Mouse (Mus musculus) right cerebral cortex, postnatal 10 days (tissue): ENCODE data around the gene Enox1.
A peak's percentile ranks its signal among the peaks of the same experiment; 100 is the strongest.

Source experiments
- DNase-seq, 2 experiments: peaks; one replicate each; pipeline ENCODE4 v3.0.0; 2021; ENCODE audit warnings: low spot score in 2 of 2

Gene Enox1

DNA sequence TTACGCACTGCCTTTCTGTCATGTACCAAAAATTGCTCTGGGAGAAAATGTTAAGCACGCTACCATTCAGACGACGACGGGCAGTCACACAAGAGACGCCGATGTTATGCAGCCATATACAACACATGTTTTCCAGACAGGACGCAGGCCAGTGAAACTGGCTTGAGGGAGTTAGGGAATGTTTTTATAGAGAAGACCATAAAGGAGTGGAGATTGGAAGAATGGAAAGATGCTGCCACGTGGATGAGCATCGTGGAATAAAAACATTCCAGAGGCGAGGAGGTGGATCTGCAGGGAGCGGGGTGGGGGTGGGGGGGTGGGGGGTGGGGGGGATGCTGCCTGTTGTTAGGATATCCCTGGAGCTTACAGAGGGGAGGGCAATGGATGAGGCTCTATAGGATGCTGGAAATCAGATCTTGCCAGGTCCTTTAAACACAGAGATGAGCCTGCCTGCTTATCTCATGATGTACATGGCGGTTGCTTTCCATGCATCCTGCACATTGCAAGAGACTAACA, 116.4 kb downstream of the Enox1 start:
- no peak for DNase-seq

DNA sequence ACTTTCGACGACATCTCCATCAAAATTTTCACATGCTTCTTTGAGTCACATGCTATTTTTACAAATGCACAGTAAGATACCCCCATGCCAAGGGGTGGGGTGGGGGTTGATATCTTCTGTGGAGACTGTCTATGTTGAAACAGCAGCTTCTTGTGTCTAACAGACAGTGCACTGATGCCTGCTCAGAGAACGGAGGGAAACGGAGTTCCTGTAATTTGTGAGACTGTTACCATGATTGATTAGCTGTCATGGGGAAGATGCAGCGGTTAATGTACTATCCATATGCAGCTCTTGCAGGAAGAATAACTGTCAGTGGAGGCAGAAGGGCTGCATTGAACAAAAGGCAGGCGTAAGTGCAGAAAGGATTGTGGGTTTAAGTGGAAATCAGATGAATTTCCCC, 117.2 kb downstream of the Enox1 start:
- DNase-seq: no peak

- DNase-seq: no peak
Measured at GRCm38 (mm10) chr14:77275607-77276006, 119.0 kb downstream of the Enox1 start.

- DNase-seq: no peak
Measured at GRCm38 (mm10) chr14:77279143-77279542, 122.6 kb downstream of the Enox1 start.

GRCm38 (mm10) chr14:77280454-77280853, 123.9 kb downstream of the Enox1 start:
- no peak for DNase-seq

DNA sequence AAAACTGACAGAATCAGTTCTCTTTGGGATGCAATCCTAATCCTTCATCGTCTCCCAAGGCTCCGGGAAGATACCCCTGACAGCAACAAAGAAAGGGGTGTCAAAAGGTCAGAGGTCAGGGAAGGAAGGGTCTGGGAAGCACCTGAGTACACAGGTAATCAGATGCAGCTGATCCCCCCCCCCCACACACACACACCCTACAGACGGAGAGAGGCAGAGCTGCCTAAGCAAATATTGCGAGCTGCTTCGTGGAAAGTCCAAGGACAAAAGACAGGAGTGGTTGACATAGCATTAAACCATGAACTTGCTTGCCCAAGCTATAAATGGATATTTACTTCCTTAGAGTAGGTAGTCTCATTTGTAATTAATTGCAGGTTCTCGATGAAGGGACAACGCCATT, 124.3 kb downstream of the Enox1 start:
- DNase-seq: no peak

DNA sequence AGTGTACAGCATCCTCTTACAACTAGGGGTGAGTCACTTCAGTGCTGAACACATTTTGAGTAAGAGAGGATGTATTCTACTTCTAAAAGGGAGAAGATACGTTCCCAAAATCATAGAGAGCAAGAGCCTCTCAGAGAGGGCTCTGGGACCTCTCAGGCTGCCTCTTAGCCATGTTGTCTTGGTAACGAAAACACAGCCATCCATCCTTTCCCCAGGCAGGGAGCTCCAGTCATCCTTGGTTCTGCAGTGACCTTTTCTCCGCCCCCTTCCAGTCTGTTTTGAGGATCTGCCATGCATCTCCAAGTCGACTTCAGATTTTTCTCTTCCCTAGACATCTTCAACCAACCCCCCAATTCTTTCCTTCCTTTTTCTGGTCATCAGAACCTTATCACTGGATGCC, 127.4 kb downstream of the Enox1 start:
- DNase-seq: peak in 1 of 2 experiments; percentile 46

DNA sequence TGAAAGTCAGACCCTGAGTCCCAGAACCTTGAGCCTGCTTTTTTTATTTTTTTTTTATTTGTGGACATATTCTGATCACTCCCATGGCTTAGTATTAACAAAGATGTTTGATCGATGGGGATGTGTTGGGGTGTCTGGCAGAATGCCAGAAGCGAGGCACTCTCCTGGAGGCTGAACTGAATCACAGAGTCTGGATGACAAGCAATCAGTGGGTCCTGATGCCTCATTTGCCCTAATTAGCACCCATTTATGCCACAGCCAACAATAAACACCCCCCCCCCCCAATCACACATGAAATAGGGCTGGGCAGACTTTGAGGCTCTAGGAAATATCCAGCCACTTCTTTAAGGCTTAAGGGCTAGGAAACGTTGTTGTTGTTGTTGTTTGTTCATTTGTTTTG, 128.9 kb downstream of the Enox1 start:
- DNase-seq: no peak

DNA sequence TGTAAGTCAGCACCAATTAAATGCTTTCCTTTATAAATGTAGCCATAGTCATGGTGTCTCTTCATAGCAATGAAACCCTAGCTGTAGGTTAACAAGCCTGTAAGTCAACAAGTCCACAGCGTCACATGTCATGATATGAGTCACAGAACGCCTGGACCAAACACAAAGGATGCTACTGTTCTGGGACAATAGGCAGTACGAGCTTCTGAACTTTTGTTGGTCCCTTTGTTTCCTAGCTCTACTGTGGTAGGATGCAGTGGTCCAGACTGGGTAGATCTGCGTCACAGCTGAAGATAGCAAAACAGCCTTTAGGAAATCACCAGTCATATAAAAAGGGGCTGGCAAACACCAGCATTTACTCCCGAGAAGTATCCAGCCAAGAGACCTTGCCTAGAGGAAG, 135.2 kb downstream of the Enox1 start:
- DNase-seq: no peak

DNA sequence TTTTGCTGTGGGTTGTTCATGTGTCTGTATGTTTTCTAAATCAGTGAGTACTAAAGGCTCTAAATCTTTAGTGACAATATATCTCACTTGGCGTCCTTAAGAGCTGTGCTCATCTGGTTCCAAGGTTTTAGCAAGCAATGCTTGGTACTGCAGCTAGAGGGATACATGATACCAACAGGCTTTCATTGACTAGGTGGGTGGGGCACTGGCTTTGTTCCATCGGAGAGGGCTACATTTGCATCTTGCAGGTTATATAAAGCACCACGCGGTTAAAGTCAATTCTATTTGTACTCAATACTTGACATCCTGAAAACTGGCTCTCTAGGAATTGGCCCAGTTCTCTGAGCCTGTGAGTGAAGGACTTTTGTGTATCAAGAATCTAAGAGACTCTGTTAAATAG, 140.5 kb downstream of the Enox1 start:
- DNase-seq: no peak

GRCm38 (mm10) chr14:77298327-77298726, 141.8 kb downstream of the Enox1 start:
- DNase-seq: no peak

DNA sequence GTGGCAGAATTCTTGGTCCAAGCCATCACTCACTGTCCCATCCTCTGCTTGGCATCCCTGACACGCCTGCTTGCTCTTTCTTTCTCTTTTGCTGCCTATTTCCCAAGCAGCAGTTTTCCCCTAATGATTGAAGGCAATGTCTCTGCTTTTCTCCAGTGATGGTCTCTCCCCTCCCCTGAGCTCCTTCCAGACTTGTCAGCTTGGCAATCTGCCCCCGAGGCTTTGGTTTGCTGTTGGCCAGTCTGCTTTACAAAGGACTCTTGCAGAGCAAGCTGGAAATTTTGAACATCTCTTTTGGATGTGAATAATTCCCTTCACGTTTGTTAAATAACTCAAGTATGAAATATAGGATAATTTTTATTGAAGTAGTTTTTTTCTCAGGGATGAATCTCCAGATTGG, 153.0 kb downstream of the Enox1 start:
- peak; percentile 45 to 63 for DNase-seq

DNA sequence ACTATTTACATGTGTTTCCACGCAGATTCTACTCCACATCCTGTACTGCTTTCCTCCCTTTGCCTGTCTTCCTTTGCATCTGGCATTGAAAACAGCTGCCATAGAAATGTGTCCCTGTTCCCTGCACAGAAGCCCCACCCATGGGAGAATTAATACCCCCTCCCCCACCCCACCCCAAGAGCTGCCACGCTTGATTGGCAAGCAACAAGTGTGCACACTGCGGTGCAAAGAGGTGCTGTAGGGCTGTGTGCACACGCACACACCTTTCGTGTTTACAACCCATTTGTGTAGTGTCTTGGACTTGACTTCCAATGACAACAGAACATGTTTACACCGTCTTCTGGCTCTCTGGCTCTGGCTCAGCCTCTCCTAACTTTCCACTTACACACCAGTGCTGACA, 154.9 kb downstream of the Enox1 start:
- DNase-seq: peak in 1 of 2 experiments; percentile 14

GRCm38 (mm10) chr14:77319396-77319795, 162.8 kb downstream of the Enox1 start:
- DNase-seq: peak in 1 of 2 experiments; percentile 17

DNA sequence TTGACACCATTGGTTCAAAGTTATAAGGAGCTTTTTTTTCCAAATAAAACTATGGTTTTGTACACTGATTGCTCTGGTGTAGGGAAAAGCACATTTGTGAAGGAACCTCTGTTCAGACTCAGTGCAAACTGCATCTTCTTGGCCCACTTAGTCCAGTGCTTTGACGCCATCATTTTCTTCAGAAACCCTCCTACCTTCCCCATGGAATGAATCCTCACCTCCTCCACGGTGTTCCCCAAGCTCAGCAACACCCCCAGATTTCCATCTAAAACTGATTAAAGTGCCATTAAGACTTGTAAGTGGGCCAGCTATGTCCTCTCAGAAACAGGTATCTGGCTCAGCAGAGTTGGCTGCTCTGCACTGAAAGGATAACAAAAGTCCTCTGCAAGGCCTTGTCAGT, 167.8 kb downstream of the Enox1 start:
- DNase-seq: peak in 1 of 2 experiments; percentile 10

DNA sequence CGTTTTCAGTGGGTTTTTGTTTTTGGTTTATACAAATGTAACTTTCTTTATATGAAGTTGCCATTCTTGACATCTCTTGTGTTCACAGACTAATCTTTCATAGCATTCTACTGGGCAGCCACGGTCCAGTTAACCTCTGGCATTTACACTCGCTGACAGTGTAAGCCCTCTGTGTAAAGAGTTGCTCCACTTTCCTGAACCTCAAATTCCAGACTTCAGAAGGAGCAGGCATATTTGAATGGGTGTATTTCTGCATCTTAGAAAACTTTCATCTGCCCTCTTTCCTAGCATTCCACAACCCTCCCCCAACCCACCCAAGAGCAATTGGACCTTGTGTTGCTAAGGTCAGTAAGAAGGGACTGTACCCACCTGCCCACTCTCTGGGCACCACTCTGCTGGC, 171.1 kb downstream of the Enox1 start:
- no peak for DNase-seq

- DNase-seq: no peak
Measured at GRCm38 (mm10) chr14:77329791-77330190, 173.2 kb downstream of the Enox1 start.

DNA sequence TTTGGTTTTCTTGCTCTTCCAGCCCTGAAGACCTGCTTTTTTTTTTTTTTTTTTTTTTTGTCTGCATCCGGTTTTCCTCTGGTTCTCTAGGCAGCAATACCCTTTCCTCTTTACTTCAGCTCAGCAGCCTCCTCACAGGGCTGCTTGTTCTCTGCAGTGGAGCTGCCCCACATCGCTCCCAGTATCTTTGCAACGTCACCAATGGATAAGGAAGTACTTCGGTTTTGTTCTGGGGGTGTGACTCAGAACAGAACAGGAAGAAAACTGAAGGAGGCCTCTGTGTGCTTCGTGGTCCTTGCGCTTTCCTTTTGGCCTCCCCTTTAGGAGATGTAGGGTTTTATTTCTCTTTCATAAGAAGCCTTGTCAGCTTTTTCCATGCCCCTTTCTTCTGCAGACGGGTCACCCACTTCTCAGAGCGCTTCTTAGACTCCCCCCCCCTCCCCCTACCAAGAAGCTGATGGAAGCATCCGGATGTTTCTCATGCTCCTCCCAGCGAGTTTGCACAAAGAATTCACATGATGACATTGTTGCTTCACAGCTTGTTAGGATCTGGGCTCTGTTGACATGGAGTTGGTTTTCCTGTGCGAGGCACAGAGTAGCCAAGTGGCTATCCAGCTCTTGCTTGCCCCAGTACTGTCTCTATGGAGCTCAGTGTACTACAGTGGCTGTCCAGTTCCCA, 187.2 kb downstream of the Enox1 start:
- DNase-seq: no peak

DNA sequence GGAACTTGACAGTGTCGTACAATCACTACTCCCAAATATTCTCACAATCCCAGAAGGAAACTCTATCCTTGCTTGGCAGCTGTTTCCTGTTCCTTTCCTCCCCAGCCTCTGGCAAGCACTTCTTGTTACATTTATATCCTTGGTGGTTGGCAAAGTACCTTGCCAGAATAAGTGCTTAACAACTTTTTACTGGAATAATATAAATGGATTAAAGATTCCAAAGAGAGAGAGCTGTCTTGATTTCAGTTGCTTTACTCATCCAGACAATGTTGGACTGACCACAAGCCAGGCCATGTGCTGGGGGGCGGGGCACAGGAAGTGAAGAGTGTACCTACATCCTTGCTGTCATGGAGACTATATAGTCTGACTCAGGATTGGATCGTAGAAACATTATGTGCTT, 189.7 kb downstream of the Enox1 start:
- DNase-seq: no peak

DNA sequence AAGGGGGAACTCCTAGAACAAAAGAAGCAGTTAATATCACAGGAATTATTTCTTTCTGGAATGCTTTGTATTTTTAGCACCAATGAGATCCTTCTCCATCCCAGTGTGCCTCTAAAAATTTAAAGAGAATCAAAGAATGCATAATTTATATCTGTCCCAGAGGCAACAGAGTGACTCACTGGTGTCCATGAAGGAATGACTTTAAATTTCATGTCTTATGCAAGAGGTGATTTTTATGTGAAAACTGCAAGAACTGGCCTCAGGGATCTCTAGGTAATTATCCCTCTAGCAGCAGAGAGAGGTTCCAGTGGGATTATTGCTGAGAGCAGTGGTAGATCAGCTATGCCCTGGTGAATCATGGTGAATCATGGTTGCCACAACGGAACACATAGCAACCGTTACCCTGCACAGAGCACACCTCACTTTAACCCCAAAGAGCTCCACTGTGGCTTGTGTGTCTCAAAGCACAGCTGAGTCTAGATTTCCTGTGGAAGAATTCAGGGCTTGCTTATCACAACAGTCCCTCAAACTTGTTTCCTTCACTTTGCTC, 195.3 kb downstream of the Enox1 start:
- no peak for DNase-seq

- DNase-seq: peak in 1 of 2 experiments; percentile 9
Measured at GRCm38 (mm10) chr14:77362662-77363061, 206.1 kb downstream of the Enox1 start.

DNA sequence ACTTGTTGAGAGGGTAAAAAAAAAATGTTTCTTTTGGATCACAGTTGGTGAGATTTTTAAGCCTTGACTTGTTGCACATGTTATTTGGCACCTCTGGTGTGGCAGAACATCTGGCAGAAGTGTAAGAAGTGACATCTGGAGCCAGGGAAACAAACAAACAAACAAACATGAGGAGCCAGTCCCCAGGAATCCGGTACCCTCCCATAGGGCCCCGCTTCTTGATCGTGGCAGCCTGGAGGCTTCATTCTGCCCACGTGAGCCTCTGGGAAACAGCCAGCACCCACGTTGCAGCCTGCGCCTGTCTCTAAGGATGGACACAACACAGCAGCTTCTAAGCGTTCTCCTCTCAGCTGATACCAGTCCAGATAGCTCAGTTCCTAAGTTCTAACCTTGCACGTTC, 211.8 kb downstream of the Enox1 start:
- DNase-seq: peak in 1 of 2 experiments; percentile 25

DNA sequence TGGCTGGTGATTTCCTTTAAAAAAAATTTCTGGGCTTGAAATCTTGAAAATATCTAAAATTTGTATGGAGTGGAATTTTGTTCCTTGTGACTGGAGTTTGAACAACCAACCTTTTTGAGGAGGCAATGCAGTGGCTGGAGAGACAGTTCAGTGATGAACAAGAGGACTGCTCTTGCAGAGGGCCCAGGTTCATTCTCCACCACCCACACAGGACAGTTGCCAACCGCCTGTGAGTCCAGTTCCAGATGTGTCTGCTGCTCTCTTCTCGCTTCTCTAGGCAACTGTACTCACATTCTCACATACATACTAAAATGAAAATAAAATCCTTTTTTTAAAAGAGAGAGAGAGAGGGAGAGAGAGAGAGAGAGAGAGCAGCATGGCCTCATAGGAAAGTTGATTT, 212.5 kb downstream of the Enox1 start:
- DNase-seq: peak in 1 of 2 experiments; percentile 21

DNA sequence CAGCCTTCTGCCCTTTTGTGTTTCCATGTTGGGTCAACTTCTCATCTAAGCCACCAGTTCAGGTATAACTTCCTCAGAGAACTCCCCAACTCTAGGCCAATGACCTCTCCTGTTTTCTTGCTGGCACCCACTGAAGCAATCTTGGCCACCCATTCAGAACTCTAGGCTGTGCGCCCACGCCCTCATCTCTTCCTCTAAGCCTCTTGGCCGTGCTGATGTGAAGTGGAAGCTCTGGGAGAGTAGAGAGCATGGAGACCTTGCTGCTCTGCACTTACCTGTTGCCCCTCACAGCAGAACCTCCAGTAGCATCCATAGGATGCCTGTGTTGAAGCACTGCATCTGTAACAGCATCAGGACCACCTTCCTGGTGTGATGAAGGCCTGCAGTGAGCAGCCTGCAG, 214.0 kb downstream of the Enox1 start:
- no peak for DNase-seq
